13 mouse cellular contexts compared by ENCODE assay signal in genomic region chr2:128159619-128160125, GRCm38 (mm10). TPM values are rescaled to one million over a fixed set of nuclear protein-coding genes. Genes with fewer than 3 reads are reported as not detected.
DNase-seq lines count a peak whose midpoint lies in the region; ATAC-seq lines count a peak whose summit lies in the region.
"Had no signal": no experiment of that assay in that cellular context is flagged by ENCODE, and none has a peak within 500 bp of the region (broad histone marks: within the 10 kb centered on the region; RNA-seq: fewer than 3 reads in every experiment).

No protein-coding gene starts in this region.

- 76% methylated on average over 7 of the region's 7 CpGs for WGBS in forebrain, embryonic 13.5 days
- WGBS in forebrain, embryonic 11.5 days: 84% methylated on average over 7 of the region's 7 CpGs
- 58% methylated on average over 7 of the region's 7 CpGs for WGBS in limb, embryonic 13.5 days
- WGBS in limb, embryonic 10.5 days: 80% methylated on average over 7 of the region's 7 CpGs

- no peak for ATAC-seq in forebrain, embryonic 13.5 days
- ATAC-seq in forebrain, embryonic 11.5 days (replicated peaks; ENCODE audit: low FRiP score): no peak
- ATAC-seq in limb, embryonic 13.5 days (ENCODE audit: low FRiP score, low read depth): no peak
- ATAC-seq: midbrain, embryonic 16.5 days had no signal

- no peak overlapping the region for H3K4me3 ChIP-seq in forebrain, embryonic 13.5 days
- no peak overlapping the region for H3K4me3 ChIP-seq in forebrain, embryonic 11.5 days (ENCODE audit: low read depth, low read length)
- no peak overlapping the region for H3K4me3 ChIP-seq in limb, embryonic 13.5 days
- no peak overlapping the region for H3K4me3 ChIP-seq in limb, embryonic 10.5 days
- H3K4me3 ChIP-seq: forebrain, embryonic 10.5 days had no signal

- no peak overlapping the region for H3K4me2 ChIP-seq in forebrain, embryonic 13.5 days
- no peak overlapping the region for H3K4me2 ChIP-seq in forebrain, embryonic 11.5 days (ENCODE audit: low read depth, low read length, severe bottlenecking)
- H3K4me2 ChIP-seq in limb, embryonic 13.5 days (replicated peaks): no peak overlapping the region

- H3K27me3 ChIP-seq in forebrain, embryonic 13.5 days: no peaks in the 10 kb centered on the region
- H3K27me3 ChIP-seq in forebrain, embryonic 11.5 days (ENCODE audit: control insufficient read depth, insufficient read depth, low read length): no peaks in the 10 kb centered on the region
- no peaks in the 10 kb centered on the region for H3K27me3 ChIP-seq in limb, embryonic 13.5 days
- H3K27me3 ChIP-seq in limb, embryonic 10.5 days (ENCODE audit: low read depth, poor library complexity, severe bottlenecking): no peaks in the 10 kb centered on the region

- H3K4me1 ChIP-seq in forebrain, embryonic 13.5 days: peaks cover 41% of the 10 kb centered on the region
- no peaks in the 10 kb centered on the region for H3K4me1 ChIP-seq in forebrain, embryonic 11.5 days (replicated peaks; ENCODE audit: control insufficient read depth, insufficient read depth, low read length)
- peaks cover 49% of the 10 kb centered on the region for H3K4me1 ChIP-seq in limb, embryonic 13.5 days
- H3K4me1 ChIP-seq in limb, embryonic 10.5 days: peaks cover 14% of the 10 kb centered on the region; the same call in 1 of the 2 replicates

- H3K27ac ChIP-seq in forebrain, embryonic 13.5 days: 0 out of 2 replicates have a peak overlapping the region, but pooled peaks have one; percentile 25
- H3K27ac ChIP-seq in forebrain, embryonic 11.5 days (ENCODE audit: low read depth, low read length): no peak overlapping the region
- H3K27ac ChIP-seq in limb, embryonic 13.5 days: no peak overlapping the region
- H3K27ac ChIP-seq in limb, embryonic 10.5 days: no peak overlapping the region

- DNase-seq in forebrain, embryonic 11.5 days (ENCODE audit: low spot score): no peak
- no peak for DNase-seq in limb, embryonic 10.5 days (ENCODE audit: low spot score)
- peak; percentile 21 for DNase-seq in urinary bladder, postnatal 14 days (ENCODE audit: low spot score)
- no peak for DNase-seq in urinary bladder, postnatal 25 days (ENCODE audit: low spot score)
- no peak for DNase-seq in right cerebral cortex, postnatal 36 days (ENCODE audit: low spot score in 2 of 2)
- no peak for DNase-seq in ovary, postnatal 14 days (ENCODE audit: low spot score)
- DNase-seq: adrenal gland, postnatal 25 days; kidney, adult 2 months had no signal

- H3K36me3 ChIP-seq in forebrain, embryonic 13.5 days (ENCODE audit: poor library complexity, severe bottlenecking): peaks cover 19% of the 10 kb centered on the region; the same call in 1 of the 2 replicates
- H3K36me3 ChIP-seq in forebrain, embryonic 11.5 days (ENCODE audit: control insufficient read depth, insufficient read depth, low read length): no peaks in the 10 kb centered on the region
- H3K36me3 ChIP-seq in limb, embryonic 13.5 days: peaks cover 53% of the 10 kb centered on the region
- H3K36me3 ChIP-seq in limb, embryonic 10.5 days: peaks cover 68% of the 10 kb centered on the region

- no peak overlapping the region for H3K9ac ChIP-seq in forebrain, embryonic 13.5 days
- H3K9ac ChIP-seq in forebrain, embryonic 11.5 days (ENCODE audit: low read length): no peak overlapping the region
- H3K9ac ChIP-seq in limb, embryonic 13.5 days: peak overlapping the region; percentile 19; the same call in 1 of the 2 replicates

- H3K9me3 ChIP-seq in forebrain, embryonic 13.5 days (replicated peaks): no peaks in the 10 kb centered on the region
- H3K9me3 ChIP-seq in forebrain, embryonic 11.5 days (ENCODE audit: control insufficient read depth, low read length): no peaks in the 10 kb centered on the region
- H3K9me3 ChIP-seq in limb, embryonic 13.5 days: no peaks in the 10 kb centered on the region
- no peaks in the 10 kb centered on the region for H3K9me3 ChIP-seq in limb, embryonic 10.5 days (replicated peaks)
- H3K9me3 ChIP-seq: forebrain, embryonic 10.5 days; G1E had no signal

RNA-seq across cellular contexts. Expression of gene Bcl2l11, which starts 33.8 kb away (rescaled TPM):
- 11.0 and 12.1 TPM in 2 replicates for polyA plus RNA-seq in forebrain, embryonic 13.5 days (2015; fragmentation: Nextera tagmentation; extraction: Ambion mirVana)
- polyA plus RNA-seq in forebrain, embryonic 11.5 days (2014; fragmentation: Nextera tagmentation; extraction: Ambion mirVana): 16.8 and 17.7 TPM in 2 replicates
- 25.8 and 27.8 TPM in 2 replicates for polyA plus RNA-seq in limb, embryonic 13.5 days (2015; fragmentation: Nextera tagmentation; extraction: Ambion mirVana)
- polyA plus RNA-seq in limb, embryonic 10.5 days (2016; fragmentation: Nextera tagmentation; extraction: Ambion mirVana): 28.4 and 35.9 TPM in 2 replicates
